Mouse (Mus musculus) erythroblast, embryonic 14.5 days (primary cell): ENCODE data around the gene Sec16b.

Experiments used
- GATA1 ChIP-seq: IDR thresholded peaks from 2 replicates; pipeline ENCODE4 v1.6.1; 2012; ENCODE audit warnings: low read length, inconsistent platforms, mixed read lengths
- TAL1 ChIP-seq: IDR thresholded peaks from 3 replicates; pipeline ENCODE4 v1.6.1; 2012; ENCODE audit warnings: low read length, inconsistent platforms, mixed read lengths

DNA sequence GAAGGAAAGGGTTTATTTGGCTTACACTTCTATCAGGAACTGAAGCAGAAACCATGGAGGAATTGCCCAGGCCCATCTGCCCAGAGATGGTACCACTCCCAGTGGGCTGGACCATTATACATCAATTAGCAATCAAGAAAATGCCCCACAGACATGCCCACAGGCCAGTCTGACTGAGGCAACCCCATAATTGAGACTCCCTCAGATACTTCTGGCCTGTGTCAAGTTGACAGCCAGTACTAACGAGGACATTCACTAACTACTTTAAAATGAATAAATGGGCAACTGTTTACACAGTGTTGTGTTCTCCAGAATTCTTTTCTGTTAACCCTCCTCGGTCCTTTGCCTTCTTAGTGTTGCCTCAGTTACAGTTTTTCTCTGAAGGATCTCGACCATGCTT, 44.2 kb upstream of the Sec16b start:
- TF ChIP-seq GATA1 (no peak), TAL1 (no peak)
